Mouse (Mus musculus) E14TG2a.4 (cell line): Measurements from ENCODE around the gene Zfp503.

Experiments
- CTCF ChIP-seq: conservative IDR thresholded peaks from 2 replicates; pipeline ENCODE4 v1.5.1; 2014; ENCODE audit warnings: low read length
- POU5F1 ChIP-seq: IDR thresholded peaks from 2 replicates; pipeline ENCODE4 v1.6.1; 2014; ENCODE audit warnings: low read length, borderline replicate concordance

DNA sequence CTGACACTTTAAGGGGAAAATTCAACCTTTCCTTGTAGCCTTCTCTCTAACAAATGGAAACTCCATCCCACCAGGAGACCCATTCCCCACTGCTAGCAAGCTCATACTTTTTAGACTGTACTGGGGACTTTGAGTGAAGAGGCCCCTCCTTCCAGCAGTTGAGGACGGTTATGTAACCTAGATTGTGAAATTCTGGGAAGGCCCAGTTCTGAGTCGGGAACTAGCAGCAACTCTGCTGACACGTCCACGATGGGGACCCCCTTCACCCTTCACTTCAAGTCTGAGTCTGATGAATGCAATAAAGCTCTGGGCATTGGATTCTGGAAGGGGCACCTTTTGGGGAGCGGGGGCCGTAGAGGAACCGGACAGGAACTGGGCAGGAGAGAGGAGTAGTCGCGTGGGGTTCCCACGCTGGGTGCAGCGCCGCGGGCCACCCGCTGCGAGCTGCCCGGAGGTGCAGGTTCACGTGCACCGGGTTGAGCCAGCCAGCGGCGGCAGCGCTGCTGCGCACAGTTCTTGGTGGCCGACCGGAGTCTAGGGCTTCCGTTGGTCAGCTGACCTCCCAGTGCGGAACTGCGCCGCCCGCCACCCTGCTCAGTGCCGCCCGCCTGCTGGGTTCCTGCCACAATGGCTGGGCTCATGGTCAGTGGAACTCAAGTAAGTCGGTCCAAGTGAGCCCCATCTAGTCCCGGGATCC is 30.0 kb upstream of the Zfp503 start, which contains the start of gene Lrmda:
- no peak for TF ChIP-seq CTCF
- TF ChIP-seq POU5F1 = no peak
